Mouse (Mus musculus): ENCODE measurements around the gene Dnajb8.

Gene Dnajb8

GRCm38 (mm10) chr6:88299491-88299890 is 77.4 kb downstream of the Dnajb8 start:
- no peak for DNase-seq (ENCODE audit: low read depth)

GRCm38 (mm10) chr6:88301234-88301633 is 79.2 kb downstream of the Dnajb8 start:
- no peak for DNase-seq (ENCODE audit: low read depth)

Data from c-Kit-positive CD71-negative TER-119-negative erythroid progenitor cells, embryonic 14.5 days (primary cell).